Mouse (Mus musculus) left cerebral cortex, postnatal 36 days (tissue): ENCODE data around the gene Bcor. TPM values are rescaled to one million over a fixed set of nuclear protein-coding genes. Genes with fewer than 3 reads are reported as not detected.

Source experiments
- DNase-seq, 2 experiments: peaks; one replicate each; pipeline ENCODE4 v3.0.0; 2021 to 2022; ENCODE audit warnings: low spot score in 2 of 2, mixed read lengths in 1 of 2
- intact Hi-C: fragments of 180-260 bp; cut with DNase I; formaldehyde crosslinking; loops from one replicate; pipeline ENCODE4 v1.15.1; 2025
- total RNA-seq, 2 experiments: library from RNA; stranded (reverse); gene quantifications; 2 replicates each; pipeline ENCODE4 v1.2.3; 2021

Gene Bcor
- total RNA-seq, 2 experiments from 2014 or later: 24.9 to 32.1 TPM

GRCm38 (mm10) chrX:12078195-12079058 is 81.7 kb downstream of the Bcor start:
- DNase-seq: peak; percentile 46 to 48
- intact Hi-C loops: loop anchor here (2.0 to 5.0 kb wide), 2 partner anchors 72 to 276 kb away; no protein-coding TSS in a partner anchor

GRCm38 (mm10) chrX:12077601-12077980 is 82.6 kb downstream of the Bcor start:
- intact Hi-C loops: loop anchor here (5.0 kb wide), 1 partner anchor 275 kb away; no protein-coding TSS in a partner anchor
- no peak for DNase-seq

- peak; percentile 59 to 69 for DNase-seq
- intact Hi-C loops: loop anchor here (5.0 kb wide), 1 partner anchor 275 kb away; no protein-coding TSS in a partner anchor
These were observed 83.2 kb downstream of the Bcor start for GRCm38 (mm10) chrX:12076763-12077600.

- intact Hi-C loops: no loop called here
- no peak for DNase-seq
These were observed 87.4 kb downstream of the Bcor start for GRCm38 (mm10) chrX:12072721-12073120.

GRCm38 (mm10) chrX:12068978-12069724 is 91.0 kb downstream of the Bcor start:
- no peak for DNase-seq
- intact Hi-C loops: no loop called here

GRCm38 (mm10) chrX:12067851-12068510 is 92.2 kb downstream of the Bcor start:
- no peak for DNase-seq
- intact Hi-C loops: no loop called here

GRCm38 (mm10) chrX:12067031-12067430 is 93.1 kb downstream of the Bcor start:
- no peak for DNase-seq
- intact Hi-C loops: no loop called here

- no peak for DNase-seq
- intact Hi-C loops: no loop called here
These were observed 94.4 kb downstream of the Bcor start for GRCm38 (mm10) chrX:12065782-12066181.

- no peak for DNase-seq
- intact Hi-C loops: no loop called here
These were observed 97.3 kb downstream of the Bcor start for GRCm38 (mm10) chrX:12062932-12063260.

GRCm38 (mm10) chrX:12062121-12062931 is 97.8 kb downstream of the Bcor start:
- DNase-seq: no peak
- intact Hi-C loops: no loop called here

- DNase-seq: no peak
- intact Hi-C loops: no loop called here
These were observed 99.3 kb downstream of the Bcor start for GRCm38 (mm10) chrX:12060848-12061247.

- DNase-seq: no peak
- intact Hi-C loops: no loop called here
These were observed 102.9 kb downstream of the Bcor start for GRCm38 (mm10) chrX:12057210-12057609.

- intact Hi-C loops: no loop called here
- no peak for DNase-seq
These were observed 106.7 kb downstream of the Bcor start for GRCm38 (mm10) chrX:12053315-12053914.

- intact Hi-C loops: no loop called here
- DNase-seq: no peak
These were observed 107.5 kb downstream of the Bcor start for GRCm38 (mm10) chrX:12052651-12053050.

- DNase-seq: no peak
- intact Hi-C loops: no loop called here
These were observed 111.4 kb downstream of the Bcor start for GRCm38 (mm10) chrX:12048721-12049120.

GRCm38 (mm10) chrX:12048166-12048565 is 112.0 kb downstream of the Bcor start:
- intact Hi-C loops: no loop called here
- DNase-seq: no peak

- no peak for DNase-seq
- intact Hi-C loops: no loop called here
These were observed 112.8 kb downstream of the Bcor start for GRCm38 (mm10) chrX:12047223-12047911.

GRCm38 (mm10) chrX:12046676-12047075 is 113.5 kb downstream of the Bcor start:
- no peak for DNase-seq
- intact Hi-C loops: no loop called here
